Mouse (Mus musculus): ENCODE measurements around the gene Nol10.

DNA sequence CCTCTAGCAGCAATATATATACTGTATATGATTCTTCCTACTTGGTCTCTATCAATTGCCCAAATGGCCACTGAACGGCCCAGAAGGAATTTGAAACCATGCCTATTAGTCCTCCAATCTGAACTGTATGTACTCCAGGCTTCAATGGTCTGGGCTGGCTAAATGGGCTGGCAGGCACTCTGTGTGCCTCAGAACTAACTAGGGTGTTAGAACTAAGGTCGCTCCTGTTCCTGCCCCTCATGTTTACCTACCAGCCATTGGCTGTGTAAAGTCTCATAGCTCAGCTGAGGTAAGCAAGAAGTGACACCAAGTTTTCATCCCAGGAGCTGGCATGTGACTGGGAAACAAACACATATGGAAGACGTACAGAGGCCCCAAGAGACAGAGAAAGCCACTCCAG, 100.5 kb downstream of the Nol10 start:
- no peak for TF ChIP-seq USF1 (IDR thresholded peaks at IDR 0.05; ENCODE audit: low read depth)
- TF ChIP-seq POLR2A (IDR thresholded peaks at IDR 0.05; ENCODE audit: insufficient read length, low read depth), result no peak
- no peak for TF ChIP-seq CEBPB (IDR thresholded peaks at IDR 0.05; ENCODE audit: insufficient read depth, poor library complexity, severe bottlenecking)
